Mouse (Mus musculus) CD4-positive, CD25-positive, alpha-beta regulatory T cell, adult 2 months (primary cell): ENCODE results near the gene Col4a2.

Source experiments
- DNase-seq: peaks from one replicate; pipeline ENCODE4 v3.0.0-alpha.2; 2012; ENCODE audit warnings: low read depth, low spot score

Gene Col4a2

GRCm38 (mm10) chr8:11323681-11324080, 11.1 kb downstream of the Col4a2 start:
- DNase-seq: no peak

- no peak for DNase-seq
These were observed 12.3 kb downstream of the Col4a2 start for GRCm38 (mm10) chr8:11324801-11325395.

GRCm38 (mm10) chr8:11327298-11327697, 14.7 kb downstream of the Col4a2 start:
- no peak for DNase-seq

GRCm38 (mm10) chr8:11327722-11328417, 15.3 kb downstream of the Col4a2 start:
- no peak for DNase-seq

- no peak for DNase-seq
These were observed 19.0 kb downstream of the Col4a2 start for GRCm38 (mm10) chr8:11331561-11331960.

GRCm38 (mm10) chr8:11333746-11334145, 21.1 kb downstream of the Col4a2 start:
- no peak for DNase-seq

- no peak for DNase-seq
These were observed 21.9 kb downstream of the Col4a2 start for GRCm38 (mm10) chr8:11334493-11334892.

- no peak for DNase-seq
These were observed 22.6 kb downstream of the Col4a2 start for GRCm38 (mm10) chr8:11335238-11335637.

- DNase-seq: no peak
These were observed 23.7 kb downstream of the Col4a2 start for GRCm38 (mm10) chr8:11336346-11336745.

GRCm38 (mm10) chr8:11337642-11338041, 25.0 kb downstream of the Col4a2 start:
- DNase-seq: no peak

- DNase-seq: no peak
These were observed 25.9 kb downstream of the Col4a2 start for GRCm38 (mm10) chr8:11338507-11338906.

GRCm38 (mm10) chr8:11340310-11341110, 27.9 kb downstream of the Col4a2 start:
- no peak for DNase-seq

GRCm38 (mm10) chr8:11341111-11341566, 28.5 kb downstream of the Col4a2 start:
- no peak for DNase-seq

GRCm38 (mm10) chr8:11344459-11344858, 31.9 kb downstream of the Col4a2 start:
- DNase-seq: no peak

GRCm38 (mm10) chr8:11346225-11346624, 33.6 kb downstream of the Col4a2 start:
- DNase-seq: no peak

- no peak for DNase-seq
These were observed 35.1 kb downstream of the Col4a2 start for GRCm38 (mm10) chr8:11347699-11348098.

GRCm38 (mm10) chr8:11348622-11349021, 36.0 kb downstream of the Col4a2 start:
- DNase-seq: no peak

- no peak for DNase-seq
These were observed 38.8 kb downstream of the Col4a2 start for GRCm38 (mm10) chr8:11351355-11351754.

- no peak for DNase-seq
These were observed 39.9 kb downstream of the Col4a2 start for GRCm38 (mm10) chr8:11352514-11352913.

- DNase-seq: no peak
These were observed 42.3 kb downstream of the Col4a2 start for GRCm38 (mm10) chr8:11354800-11355451.

GRCm38 (mm10) chr8:11355900-11356299, 43.3 kb downstream of the Col4a2 start:
- no peak for DNase-seq

- DNase-seq: no peak
These were observed 44.2 kb downstream of the Col4a2 start for GRCm38 (mm10) chr8:11356776-11357175.
